Mouse (Mus musculus): Measurements from ENCODE around the gene Vmn1r36.
A peak's percentile ranks its signal among the peaks of the same experiment; 100 is the strongest.
"Not testable (repeated sequence)": the region's sequence is repeated elsewhere in the genome, so short reads cannot be mapped to it uniquely, and the experiment has no call there.

Gene Vmn1r36

GRCm38 (mm10) chr6:66719068-66719467, at the start of gene Vmn1r36:
Vmn1r36 (minus strand) TSS chr6:66719168.
- DNase-seq, result not testable (repeated sequence)

GRCm38 (mm10) chr6:66729082-66729481, 10.1 kb upstream of the Vmn1r36 start, which contains the start of gene Vmn1r37:
Vmn1r37 (plus strand) TSS chr6:66729382.
- not testable (repeated sequence) for DNase-seq

- DNase-seq, result no peak
Observed at GRCm38 (mm10) chr6:66713854-66714253, 5.1 kb downstream of the Vmn1r36 start.

- DNase-seq, result peak in 1 of 2 experiments; percentile 7
Observed at GRCm38 (mm10) chr6:66708901-66709300, 10.1 kb downstream of the Vmn1r36 start.

GRCm38 (mm10) chr6:66685806-66686205, 33.2 kb downstream of the Vmn1r36 start, which contains the start of gene Vmn1r35:
Vmn1r35 (minus strand) TSS chr6:66685906.
- DNase-seq, result no peak

All from kidney, postnatal 25 days (tissue).